Mouse (Mus musculus) retina, embryonic 14.5 days (tissue): ENCODE results near the gene Bpifb6.

Experiments used
- DNase-seq: peaks from one replicate; pipeline ENCODE4 v3.0.0-alpha.2; 2015; ENCODE audit warnings: low spot score

The Bpifb6 gene

DNA sequence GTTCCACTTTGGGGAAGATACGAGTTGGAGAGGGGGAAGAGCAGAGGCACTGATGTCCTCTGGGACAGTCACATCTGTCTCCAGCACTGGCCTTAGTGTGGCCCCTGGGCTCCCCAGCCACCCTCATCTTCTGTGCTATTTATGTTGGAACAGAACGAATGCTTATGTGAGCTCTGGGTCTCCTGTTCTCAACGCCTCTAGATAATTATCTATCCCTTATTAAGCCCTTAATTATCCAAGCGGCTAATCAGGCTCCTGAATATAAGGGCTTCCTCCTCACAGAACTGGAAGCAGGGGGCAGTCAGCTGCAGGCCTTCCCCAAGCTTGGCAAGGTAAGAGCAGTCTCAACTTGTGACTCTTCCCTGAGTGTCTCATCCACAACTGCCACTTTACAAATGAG lies at the start of gene Bpifb6:
TSS of gene Bpifb6 (plus strand) at position 301 of the 400 bp plus-strand sequence.
- DNase-seq: no peak

DNA sequence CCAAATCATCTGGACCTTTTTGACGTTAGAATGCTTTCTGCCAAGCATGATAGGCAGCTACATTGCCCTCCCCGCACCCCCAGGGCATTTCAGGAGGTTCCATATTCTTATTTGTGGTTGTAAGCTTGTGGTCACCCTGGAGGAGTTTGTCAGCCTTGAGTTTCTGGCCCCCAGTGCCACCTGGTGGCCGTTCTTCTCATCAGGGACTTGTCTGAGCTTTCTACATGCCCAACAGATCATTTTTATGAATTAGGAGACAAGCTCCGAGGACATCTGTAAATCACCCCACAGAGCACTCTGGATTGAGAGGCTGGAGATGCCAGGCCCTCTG lies 49.2 kb upstream of the Bpifb6 start:
- peak; percentile 76 for DNase-seq

DNA sequence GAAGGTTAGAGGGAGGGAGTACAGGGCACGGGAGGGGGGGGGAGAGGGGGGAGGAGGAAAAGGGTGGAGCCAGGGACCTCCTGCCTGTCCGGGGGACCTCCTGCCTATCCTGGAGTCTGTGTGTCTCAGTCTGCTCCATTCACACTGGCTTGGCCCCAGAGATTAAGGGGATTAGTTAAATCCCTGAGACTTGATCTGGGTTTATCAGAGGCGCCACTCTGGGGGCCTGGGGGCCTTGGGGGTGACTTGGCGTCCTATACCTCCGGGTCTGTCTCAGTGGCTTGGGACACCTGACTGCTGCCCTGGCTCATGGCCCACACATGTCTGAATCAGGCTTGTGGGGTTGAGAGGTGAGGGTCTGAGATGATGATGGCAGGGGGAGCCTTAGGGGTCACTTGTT lies 46.6 kb upstream of the Bpifb6 start:
- DNase-seq: peak; percentile 48

DNA sequence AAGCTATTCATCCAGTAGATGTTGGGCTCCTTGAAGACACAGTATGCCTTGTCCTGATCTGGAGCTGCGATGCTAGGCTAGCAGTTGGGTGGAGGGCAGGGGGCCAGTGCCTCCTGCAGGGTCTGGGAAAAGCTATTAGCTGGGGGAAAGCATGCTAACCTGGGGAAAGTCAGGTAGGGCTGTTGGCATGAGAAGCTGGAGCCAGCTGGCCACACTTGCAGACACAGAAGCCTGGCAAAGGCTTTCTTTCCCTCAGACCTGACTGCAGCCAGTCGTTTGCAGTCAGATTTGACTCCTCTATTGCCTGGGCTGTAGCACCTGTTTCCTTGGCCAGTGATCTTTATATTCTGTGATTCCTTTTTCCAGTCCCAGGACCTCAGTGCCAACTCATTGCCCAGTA lies 40.6 kb upstream of the Bpifb6 start:
- no peak for DNase-seq

DNA sequence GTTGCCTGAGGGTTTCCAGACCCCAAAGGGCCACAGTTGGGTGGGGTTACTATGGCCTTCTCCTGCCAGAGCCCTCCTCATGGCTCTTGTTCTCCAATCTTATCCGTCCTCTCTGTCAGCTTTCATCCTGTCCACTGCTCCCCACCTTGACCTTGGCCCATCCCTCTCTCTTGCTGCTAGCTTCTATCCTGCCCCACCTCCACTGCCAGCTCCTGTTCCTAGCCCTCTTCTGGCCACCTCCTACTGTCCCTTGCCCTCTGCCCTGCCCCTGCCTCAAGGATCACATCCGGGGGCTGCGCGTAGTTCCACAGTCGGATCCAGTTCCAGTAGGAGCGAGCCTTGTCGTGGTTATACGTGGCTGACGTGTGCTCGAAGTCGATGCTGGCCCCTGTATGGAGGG lies 39.9 kb upstream of the Bpifb6 start:
- DNase-seq: no peak

DNA sequence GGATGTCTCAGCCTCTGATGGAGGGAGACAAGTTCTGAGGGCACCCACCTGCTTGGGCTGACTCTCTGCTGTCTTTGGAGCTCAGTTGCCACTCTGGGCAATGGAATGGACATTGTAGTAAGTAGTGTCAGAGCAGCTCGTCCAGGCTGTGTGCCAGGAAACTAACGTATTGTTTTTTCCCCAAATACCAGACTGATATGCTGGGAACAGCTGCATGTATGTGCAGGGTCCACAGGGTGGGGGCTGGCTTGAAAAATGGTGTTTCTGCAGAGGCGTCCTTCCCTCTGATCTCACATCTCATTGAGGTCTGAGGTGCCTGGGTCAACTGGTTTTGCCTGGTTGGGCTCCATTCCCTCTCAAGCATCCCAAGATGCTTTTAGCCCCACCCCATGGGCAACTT lies 39.5 kb upstream of the Bpifb6 start:
- no peak for DNase-seq

DNA sequence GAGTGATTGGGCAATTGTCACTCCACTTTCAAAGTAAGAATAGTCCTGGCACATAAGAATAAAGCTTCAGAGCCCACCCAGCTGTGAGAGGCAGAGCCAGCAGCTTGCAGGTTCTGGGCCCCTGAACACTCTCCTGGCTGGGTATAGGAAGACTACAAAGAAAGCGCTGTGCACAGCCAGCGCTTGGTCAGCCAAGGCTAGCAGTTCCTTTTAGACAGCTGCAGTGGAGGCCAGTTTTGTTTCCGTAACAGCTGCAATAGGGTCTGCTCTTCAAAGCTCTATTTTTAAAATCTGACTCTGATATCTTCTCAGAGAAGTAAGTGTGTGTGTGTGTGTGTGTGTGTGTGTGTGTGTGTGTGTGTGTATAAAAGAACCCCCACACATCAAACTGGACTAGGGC lies 38.2 kb upstream of the Bpifb6 start:
- DNase-seq: no peak

DNA sequence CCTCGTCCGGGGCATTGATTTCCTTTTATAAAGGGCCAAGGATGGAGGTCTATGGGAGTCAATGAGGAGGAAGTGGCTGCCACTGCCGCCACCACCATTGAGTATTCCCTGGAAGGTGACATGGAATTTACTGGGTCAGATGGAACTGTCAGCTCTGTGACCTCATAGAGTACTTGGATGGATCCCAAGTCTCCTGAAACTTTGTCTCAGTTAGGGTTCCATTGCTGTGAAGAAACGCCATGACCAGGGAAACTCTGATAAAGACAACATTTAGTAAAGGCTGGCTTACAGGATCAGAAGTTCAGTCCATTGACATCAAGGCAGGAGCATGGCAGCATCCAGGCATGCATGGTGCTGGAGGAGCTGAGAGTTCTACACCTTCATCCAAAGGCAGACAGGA lies 29.2 kb upstream of the Bpifb6 start, which contains the start of gene Sun5:
TSS of gene Sun5 (minus strand) at position 101 of the 400 bp plus-strand sequence.
- DNase-seq: no peak

DNA sequence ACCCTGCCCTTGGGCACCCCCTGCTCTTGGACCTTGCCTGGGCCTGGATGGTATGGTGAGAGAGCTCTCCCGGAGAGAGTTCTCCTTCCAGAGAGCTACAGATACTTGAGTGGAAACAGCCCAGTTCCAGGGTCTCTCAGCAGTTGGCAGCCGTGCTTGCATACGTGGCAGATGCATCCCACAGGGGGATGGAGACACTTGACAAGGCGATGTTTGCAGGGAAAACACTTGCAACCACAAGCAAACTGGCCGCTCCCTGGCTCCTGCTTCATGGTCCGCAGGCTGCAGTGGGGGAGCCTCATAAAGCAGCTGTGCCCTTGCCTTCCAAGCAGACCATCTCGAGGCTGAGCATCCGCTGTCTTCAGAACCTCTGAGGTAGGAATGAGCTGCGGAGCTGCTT lies 25.4 kb upstream of the Bpifb6 start, which contains the start of gene Bpifb2:
TSS of gene Bpifb2 (plus strand) at position 301 of the 400 bp plus-strand sequence.
- DNase-seq: no peak

DNA sequence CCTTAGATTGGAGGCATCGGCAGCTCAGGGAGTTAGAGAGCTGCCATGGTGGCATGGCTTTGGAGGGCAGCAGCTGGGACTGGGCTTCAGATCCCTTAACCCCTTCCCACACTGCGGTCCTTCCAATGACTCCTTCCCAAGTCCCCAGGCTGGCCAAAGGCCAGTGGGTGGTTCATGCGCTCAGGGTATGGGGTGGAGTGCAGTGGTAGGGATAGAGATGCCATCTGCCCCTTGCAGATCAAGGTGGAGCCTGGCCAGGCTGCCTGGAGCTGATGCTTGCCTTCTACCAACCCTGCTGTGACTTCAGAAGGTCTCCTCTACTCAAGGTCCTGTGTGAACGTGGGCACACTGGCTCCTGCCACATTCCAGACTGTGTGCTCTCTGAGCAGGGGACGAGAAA lies 1.1 kb upstream of the Bpifb6 start:
- no peak for DNase-seq

DNA sequence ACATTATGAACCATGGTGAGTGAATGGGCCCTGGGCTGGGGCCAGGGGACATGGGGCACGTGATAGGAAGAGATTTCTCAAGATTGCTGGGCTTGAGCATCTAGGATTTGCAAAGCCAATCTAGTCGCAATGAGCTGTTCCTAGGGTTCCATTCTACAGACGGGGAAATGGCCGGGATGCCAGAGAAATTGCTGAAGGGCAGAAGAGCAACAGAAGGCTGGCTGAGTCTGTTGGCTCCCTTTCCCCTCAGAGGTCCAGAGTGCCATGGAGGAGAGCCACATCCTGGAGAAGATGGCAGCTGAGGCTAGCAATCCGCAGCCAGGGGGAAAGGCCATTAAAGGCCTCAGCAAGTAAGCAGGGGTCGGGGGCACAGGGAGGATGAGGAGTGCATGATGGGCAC lies 2.5 kb downstream of the Bpifb6 start:
- no peak for DNase-seq

DNA sequence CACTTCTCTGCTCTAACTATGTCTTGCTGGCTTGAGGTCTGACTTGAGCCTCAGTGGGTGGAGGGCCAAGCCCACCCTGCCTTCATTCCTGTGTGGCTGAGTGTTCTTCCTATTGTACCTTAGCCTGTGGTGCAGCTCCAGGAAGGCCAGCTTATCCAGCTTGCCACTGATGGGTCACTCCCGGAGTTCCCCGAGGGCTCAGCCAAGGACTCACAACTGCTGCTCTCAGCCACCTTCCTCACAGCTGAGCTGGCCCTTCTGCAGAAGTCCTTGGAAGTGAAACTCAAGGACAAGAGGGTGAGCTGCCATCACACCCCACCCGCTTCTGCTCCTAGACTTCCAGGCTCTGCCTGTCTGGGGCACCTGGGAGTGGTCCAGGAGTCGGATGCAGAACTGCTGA lies 6.4 kb downstream of the Bpifb6 start:
- no peak for DNase-seq

DNA sequence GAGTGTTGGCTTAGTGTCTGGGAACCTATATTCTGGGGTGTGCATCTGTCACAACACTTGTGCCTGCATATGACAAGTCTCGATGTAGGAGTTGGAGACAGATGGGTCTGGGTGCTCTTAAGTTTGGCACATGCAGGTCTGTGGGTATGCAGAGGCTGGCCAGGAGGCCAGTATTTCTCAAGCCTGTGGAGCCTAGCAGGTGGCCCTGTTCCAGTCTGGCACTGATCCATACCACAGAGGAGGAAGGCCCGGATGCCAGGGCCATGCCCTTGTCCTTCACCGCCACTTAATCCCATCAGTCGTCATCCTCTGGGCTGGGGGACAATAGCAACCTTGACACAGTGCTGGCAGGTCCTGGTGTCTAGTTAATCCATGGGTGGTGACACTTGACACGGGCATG lies 14.0 kb downstream of the Bpifb6 start:
- no peak for DNase-seq

DNA sequence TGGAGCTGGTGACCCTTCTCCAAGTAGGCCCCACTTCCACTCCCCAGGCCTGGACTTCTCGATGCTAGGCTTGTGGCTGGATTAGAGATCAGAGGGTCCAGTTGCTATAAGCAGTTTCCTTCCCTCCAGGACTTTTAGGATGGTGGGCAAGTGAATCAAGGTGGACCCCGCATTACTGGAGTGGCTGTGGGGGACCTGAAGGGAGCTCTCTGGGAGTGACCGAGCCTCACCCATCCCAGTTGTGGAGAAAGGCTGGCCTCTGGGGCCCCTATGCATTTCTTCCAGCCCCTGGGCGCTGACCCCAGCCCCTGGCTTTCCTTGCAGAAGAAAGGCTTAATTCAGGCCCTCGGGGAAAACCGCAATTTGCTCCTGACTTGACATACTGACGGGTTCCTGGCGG lies 17.7 kb downstream of the Bpifb6 start, which contains the start of gene Bpifb3:
TSS of gene Bpifb3 (plus strand) at position 301 of the 400 bp plus-strand sequence.
- no peak for DNase-seq

DNA sequence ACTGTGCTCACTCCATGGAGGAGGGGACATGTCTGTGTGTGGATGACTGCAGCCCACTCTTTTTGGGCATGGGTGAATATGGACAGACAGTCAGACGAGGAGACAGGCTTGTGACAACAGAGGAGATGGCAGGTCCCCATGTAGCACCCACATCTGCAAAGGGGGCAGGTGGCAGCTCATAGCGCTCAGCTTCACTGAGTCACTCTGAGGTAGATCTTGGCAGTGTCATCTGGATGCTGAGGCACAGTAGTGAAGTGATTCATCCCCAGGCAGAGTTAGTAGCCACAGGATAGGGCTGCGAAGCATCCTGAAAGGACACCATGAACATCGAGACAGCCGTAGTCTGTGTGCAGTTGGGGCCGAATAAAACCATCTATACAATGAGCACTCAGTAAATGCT lies 21.1 kb downstream of the Bpifb6 start:
- DNase-seq: no peak

DNA sequence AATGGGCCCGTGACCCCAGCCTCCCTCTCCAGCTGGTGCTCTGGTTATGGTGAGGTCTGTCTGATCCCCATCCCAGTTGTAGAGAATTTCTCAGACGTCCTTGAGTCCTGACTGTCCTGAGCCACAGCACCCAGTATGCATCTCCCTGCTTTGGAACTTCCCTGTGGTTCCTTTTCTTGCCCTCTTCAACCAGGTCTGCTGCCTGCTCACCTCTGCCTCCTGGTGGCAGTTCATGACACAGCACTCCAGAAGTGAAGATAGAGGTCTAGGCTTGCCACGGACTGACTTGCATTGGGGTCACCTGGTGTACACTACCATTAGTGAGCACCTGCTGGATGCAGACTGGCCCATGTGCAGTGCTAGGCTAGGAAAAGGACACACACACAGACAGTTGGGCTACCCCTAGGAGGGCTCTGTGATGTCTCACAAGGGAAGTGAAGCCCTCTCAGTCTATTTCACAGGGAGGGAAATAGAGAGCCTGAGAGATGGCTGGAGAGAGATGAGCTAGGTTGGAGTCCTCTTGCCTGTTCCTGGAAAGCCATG lies 29.8 kb downstream of the Bpifb6 start:
- DNase-seq: peak; percentile 75

DNA sequence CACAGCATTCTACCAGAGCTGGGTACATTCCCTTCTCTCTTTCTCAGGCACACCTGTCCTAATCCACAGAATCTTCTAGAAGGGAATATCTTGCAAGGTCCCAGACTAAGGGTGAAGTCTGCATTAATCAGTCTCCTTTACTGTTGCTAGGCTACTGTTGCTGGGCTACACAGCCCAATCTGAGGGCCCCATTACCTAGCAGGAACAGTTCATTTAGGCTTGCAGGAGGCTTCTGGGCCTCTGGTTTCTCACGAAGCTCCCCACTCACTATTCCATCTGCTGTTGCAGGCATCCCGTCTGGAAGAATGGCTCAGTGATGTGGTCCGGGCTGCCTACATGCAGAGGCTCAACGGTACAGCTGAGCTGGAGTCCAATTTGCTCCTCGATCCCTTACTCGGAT lies 30.9 kb downstream of the Bpifb6 start:
- no peak for DNase-seq

DNA sequence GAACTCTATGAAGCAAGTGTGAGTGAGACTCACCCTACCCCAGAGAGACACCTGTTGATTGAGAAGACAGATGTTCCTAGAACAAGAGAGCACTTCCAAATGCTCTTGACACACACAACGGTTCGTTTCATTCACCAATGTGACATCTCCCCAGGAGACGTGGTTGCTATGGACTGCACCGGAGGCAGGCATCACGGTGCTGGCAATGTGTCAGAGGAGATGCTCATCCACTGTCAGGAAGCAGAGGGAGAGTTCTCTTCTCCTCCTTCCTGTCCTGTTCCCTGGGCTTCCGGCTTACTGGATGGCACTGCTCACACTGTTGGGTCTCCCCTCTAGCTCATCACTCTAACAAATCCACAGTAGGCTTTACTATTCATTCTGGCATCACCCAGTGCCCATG lies 33.1 kb downstream of the Bpifb6 start:
- peak; percentile 10 for DNase-seq

DNA sequence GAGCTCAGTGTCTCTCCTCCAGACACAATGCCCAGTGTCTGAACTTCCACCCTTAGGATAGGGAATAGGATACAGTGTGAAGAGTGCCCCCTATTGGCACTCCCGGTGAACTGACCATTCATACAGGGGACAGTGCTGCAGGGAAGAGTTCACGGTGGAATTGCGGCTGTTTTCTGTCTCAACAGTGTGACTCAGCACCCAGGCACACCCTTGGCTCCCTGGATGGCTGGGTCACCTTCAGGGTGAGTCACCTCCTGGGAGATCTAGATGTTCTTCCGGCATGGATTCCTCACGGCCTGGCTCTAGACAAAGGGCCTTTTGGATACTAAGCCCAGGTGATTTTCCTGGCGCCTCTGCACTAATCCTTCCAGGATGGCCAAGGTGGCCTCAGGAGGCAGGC lies 35.2 kb downstream of the Bpifb6 start:
- no peak for DNase-seq

DNA sequence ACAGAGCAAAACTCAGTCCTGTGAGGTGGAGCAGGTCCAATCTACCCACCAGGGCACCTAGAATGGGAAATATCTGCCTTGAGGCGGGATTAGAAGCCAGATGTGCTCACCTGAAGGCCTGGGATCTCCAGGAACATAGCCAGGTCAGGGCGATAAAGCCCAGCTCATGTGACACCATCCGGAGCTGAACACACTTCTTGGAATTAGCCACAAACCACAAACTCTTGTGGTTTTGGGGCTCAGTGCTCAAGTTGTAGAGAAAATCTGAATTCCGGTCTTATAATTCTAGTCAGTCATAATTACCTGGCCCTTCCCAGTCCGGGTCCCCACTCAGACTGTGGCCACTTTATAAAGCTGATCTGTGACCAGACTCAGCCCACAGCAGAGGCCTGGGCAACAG lies 37.7 kb downstream of the Bpifb6 start, which contains the start of gene Bpifb4:
TSS of gene Bpifb4 (plus strand) at position 370 of the 400 bp plus-strand sequence.
- no peak for DNase-seq

DNA sequence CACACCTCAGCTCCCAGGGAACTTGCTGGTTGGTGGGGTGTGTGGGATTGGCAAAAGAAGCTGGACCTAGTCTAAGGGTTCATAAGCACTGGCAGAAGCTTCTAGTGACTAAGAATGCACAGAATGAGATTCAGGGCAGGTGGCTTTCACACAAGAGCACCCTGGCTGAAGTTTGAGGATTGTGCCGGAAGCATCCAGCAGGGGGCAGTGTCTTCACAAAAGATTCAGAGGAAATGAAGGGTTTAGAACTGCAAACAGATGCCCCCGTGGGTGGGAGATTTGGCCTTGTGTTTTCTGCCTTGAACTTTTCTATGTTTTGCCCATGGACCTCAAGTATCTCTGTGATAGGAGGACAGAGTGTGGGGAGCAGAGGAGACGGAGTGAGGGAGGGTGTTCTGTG lies 43.3 kb downstream of the Bpifb6 start:
- DNase-seq: peak; percentile 78

DNA sequence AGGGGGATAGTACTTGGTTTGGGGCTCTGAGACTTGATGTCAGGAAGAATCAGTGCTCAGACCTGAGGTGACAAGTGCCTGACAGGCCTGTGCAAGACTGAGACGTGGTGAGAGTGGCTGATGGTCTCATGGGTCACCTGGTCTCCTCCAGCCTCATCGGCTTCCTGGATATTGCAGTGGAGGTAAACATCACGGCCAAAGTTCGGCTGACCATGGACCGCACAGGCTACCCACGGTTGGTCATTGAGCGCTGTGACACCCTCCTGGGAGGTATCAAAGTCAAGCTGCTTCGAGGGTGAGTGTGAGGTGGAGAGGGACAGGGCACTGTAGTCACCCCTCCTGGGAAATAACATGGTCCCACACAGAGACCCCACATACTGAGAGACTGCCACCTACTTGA lies 44.4 kb downstream of the Bpifb6 start:
- DNase-seq: no peak

DNA sequence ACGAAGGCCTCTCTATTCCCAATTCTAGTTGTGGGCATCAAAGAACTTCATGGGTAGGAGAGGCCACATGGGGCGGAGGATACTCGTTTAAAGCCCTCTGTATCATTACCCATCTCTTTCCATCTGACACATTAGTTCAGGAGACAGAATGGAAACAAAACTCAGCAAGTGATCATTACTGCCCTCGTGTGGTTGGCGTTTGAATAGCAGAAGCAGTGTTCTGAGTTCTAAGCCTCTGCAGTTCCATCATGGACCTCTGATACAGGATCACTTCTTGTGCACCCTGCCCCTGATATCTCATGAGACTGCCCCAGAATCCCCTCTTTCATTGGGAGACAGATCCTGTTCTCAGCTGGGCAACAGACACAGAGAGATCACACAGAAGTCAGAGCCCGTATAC lies 52.7 kb downstream of the Bpifb6 start:
- DNase-seq: peak; percentile 89

DNA sequence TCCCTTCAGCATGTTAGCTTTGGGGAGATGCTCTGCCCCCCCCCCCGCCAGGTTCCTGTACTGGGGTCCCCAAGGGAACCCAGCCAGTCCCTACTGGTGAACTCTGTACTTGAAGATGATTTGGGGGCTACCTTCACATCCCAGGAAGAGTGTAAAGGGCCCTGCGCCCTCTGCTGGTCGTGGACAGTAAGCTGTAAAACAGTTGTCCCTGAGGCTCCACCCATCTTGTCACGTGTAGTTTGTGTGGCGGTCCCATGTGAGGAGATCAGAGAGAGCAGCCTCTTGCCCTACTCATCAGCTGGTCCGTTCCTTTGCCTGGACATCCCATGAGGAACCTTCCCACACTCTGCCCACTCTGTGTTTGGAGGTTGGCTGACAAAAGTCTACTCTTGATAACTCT lies 53.6 kb downstream of the Bpifb6 start:
- peak; percentile 80 for DNase-seq
